Mouse (Mus musculus) kidney, adult 9 months (tissue): ENCODE results near the gene Fndc1.

ENCODE experiments used
- DNase-seq: peaks from one replicate; pipeline ENCODE4 v3.0.0; 2022

The Fndc1 gene

GRCm38 (mm10) chr17:7826819-7827515, at the start of gene Fndc1:
Fndc1 (minus strand) TSS chr17:7827302.
- DNase-seq = peak; percentile 18

GRCm38 (mm10) chr17:7876541-7876940, 49.4 kb upstream of the Fndc1 start:
- DNase-seq = no peak

- peak; percentile 76 for DNase-seq
Measured at GRCm38 (mm10) chr17:7875941-7876461, 48.9 kb upstream of the Fndc1 start.

GRCm38 (mm10) chr17:7874776-7875531, 47.9 kb upstream of the Fndc1 start:
- DNase-seq = no peak

- no peak for DNase-seq
Measured at GRCm38 (mm10) chr17:7873382-7873781, 46.3 kb upstream of the Fndc1 start.

GRCm38 (mm10) chr17:7871800-7872199, 44.7 kb upstream of the Fndc1 start:
- DNase-seq = no peak

GRCm38 (mm10) chr17:7870862-7871605, 43.9 kb upstream of the Fndc1 start:
- no peak for DNase-seq

GRCm38 (mm10) chr17:7869114-7869513, 42.0 kb upstream of the Fndc1 start:
- DNase-seq = no peak

- DNase-seq = peak; percentile 68
Measured at GRCm38 (mm10) chr17:7868631-7869030, 41.5 kb upstream of the Fndc1 start.

GRCm38 (mm10) chr17:7864740-7865139, 37.6 kb upstream of the Fndc1 start:
- DNase-seq = no peak

GRCm38 (mm10) chr17:7863745-7864144, 36.6 kb upstream of the Fndc1 start:
- peak; percentile 56 for DNase-seq

GRCm38 (mm10) chr17:7860845-7861360, 33.8 kb upstream of the Fndc1 start:
- no peak for DNase-seq

GRCm38 (mm10) chr17:7857658-7858057, 30.6 kb upstream of the Fndc1 start:
- DNase-seq = no peak

- DNase-seq = no peak
Measured at GRCm38 (mm10) chr17:7855851-7856250, 28.7 kb upstream of the Fndc1 start.

- no peak for DNase-seq
Measured at GRCm38 (mm10) chr17:7851979-7852378, 24.9 kb upstream of the Fndc1 start.

GRCm38 (mm10) chr17:7851527-7851926, 24.4 kb upstream of the Fndc1 start:
- DNase-seq = no peak

GRCm38 (mm10) chr17:7850246-7850645, 23.1 kb upstream of the Fndc1 start:
- DNase-seq = no peak

- no peak for DNase-seq
Measured at GRCm38 (mm10) chr17:7840505-7841290, 13.6 kb upstream of the Fndc1 start.

- no peak for DNase-seq
Measured at GRCm38 (mm10) chr17:7827586-7827985, 484 bp upstream of the Fndc1 start.

GRCm38 (mm10) chr17:7825416-7825815, 1.7 kb downstream of the Fndc1 start:
- DNase-seq = no peak

GRCm38 (mm10) chr17:7821553-7822186, 5.4 kb downstream of the Fndc1 start:
- DNase-seq = peak; percentile 8

- DNase-seq = no peak
Measured at GRCm38 (mm10) chr17:7820176-7820575, 6.9 kb downstream of the Fndc1 start.
